Mouse (Mus musculus) cerebellum, adult 18-20 months (tissue): ENCODE measurements around the gene Nubpl.

Experiments
- DNase-seq, 2 experiments: peaks; one replicate each; pipeline ENCODE4 v3.0.0; 2021

Nubpl gene

GRCm38 (mm10) chr12:52338136-52338753, 240.7 kb downstream of the Nubpl start:
- no peak for DNase-seq

- no peak for DNase-seq
Observed at GRCm38 (mm10) chr12:52346611-52347010, 249.1 kb downstream of the Nubpl start.

GRCm38 (mm10) chr12:52350276-52350675, 252.7 kb downstream of the Nubpl start:
- DNase-seq, result no peak

GRCm38 (mm10) chr12:52359484-52359883, 261.9 kb downstream of the Nubpl start:
- no peak for DNase-seq

- no peak for DNase-seq
Observed at GRCm38 (mm10) chr12:52360136-52360535, 262.6 kb downstream of the Nubpl start.

GRCm38 (mm10) chr12:52361198-52361597, 263.7 kb downstream of the Nubpl start:
- no peak for DNase-seq
